Mouse (Mus musculus): Measurements from ENCODE around the gene Troap. TPM values are rescaled to one million over a fixed set of nuclear protein-coding genes. Genes with fewer than 3 reads are reported as not detected.
A peak's percentile ranks its signal among the peaks of the same experiment; 100 is the strongest.

Gene Troap
- polyA plus RNA-seq, 1 experiment from 2014 or later, result 53.1 TPM

DNA sequence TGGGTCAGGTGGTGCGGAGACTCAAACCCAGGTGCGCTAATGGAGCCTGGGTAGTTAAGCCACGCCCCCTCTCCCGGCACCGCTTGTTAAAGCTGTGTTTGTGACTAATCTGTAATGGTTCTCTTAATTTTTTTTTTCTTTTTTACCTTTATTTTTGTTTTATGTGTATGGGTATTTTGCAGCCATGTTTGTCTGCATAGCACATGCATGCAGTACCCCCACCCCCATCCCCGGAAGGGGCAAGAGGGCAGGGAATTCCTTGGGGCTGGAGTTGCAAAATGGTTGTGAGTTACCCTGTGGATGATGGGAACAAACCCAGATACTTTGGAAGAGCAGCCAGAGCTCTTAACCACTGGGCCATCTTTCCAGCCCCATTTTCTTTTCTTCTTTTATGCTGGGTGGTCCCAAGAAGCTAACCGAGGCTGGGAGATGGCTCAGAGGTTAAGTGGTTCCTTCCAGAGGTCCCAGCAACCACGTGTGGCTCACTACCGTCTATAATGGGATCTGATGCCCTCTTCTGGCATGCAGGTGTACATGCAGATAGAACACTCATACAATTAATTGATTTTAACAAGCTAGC is 39.1 kb downstream of the Troap start:
- H3K27ac ChIP-seq, result no peak overlapping the region
- H3K4me3 ChIP-seq, result peak overlapping the region; percentile 34
- H3K9me3 ChIP-seq, result no peaks in the 10 kb centered on the region
- 0 out of 2 replicates have a peak, but pooled peaks cover 6% of the 10 kb centered on the region for H3K27me3 ChIP-seq (ENCODE audit: poor library complexity, severe bottlenecking)
- DNase-seq (ENCODE audit: extremely low spot score, low spot score), result peak; percentile 42
- WGBS, result 10% methylated on average over 9 of the region's 9 CpGs
- peaks cover 9% of the 10 kb centered on the region; the same call in 1 of the 2 replicates for H3K4me1 ChIP-seq
- H3K36me3 ChIP-seq (replicated peaks), result no peaks in the 10 kb centered on the region

- Histone ChIP-seq H3K4me1 (peaks cover 9% of the 10 kb centered on the region; the same call in 1 of the 2 replicates), H3K27me3 (ENCODE audit: poor library complexity, severe bottlenecking) (0 out of 2 replicates have a peak, but pooled peaks cover 6% of the 10 kb centered on the region), H3K36me3 (replicated peaks) (no peaks in the 10 kb centered on the region), H3K9me3 (no peaks in the 10 kb centered on the region), H3K27ac (0 out of 2 replicates have a peak overlapping the region, but pooled peaks have one; percentile 11), H3K4me3 (no peak overlapping the region)
- no peak for DNase-seq (ENCODE audit: extremely low spot score, low spot score)
- WGBS, result 55% methylated on average over 14 of the region's 14 CpGs
Observed at GRCm38 (mm10) chr15:99114312-99115064, 40.1 kb downstream of the Troap start.

DNA sequence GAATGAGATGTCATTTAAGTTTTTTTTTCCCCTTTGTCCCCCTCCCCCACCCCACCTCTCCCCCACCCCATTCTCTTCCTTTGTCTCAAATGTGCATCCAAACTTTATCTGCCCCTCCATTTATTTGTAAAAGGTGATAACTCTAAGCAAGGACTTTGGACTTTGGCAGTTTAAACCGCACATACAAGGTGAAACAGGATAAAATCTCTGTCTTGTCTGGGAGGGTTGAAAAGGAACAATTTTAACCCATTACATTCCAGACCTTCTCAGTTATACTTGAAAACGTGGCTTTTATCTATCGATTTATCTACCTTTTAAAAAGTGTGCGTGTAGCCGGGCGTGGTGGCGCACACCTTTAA is 40.7 kb downstream of the Troap start:
- Histone ChIP-seq H3K27ac (0 out of 2 replicates have a peak overlapping the region, but pooled peaks have one; percentile 11), H3K36me3 (replicated peaks) (no peaks in the 10 kb centered on the region), H3K4me1 (peaks cover 9% of the 10 kb centered on the region; the same call in 1 of the 2 replicates), H3K9me3 (no peaks in the 10 kb centered on the region), H3K4me3 (no peak overlapping the region), H3K27me3 (ENCODE audit: poor library complexity, severe bottlenecking) (0 out of 2 replicates have a peak, but pooled peaks cover 10% of the 10 kb centered on the region)
- 88% methylated on average over 7 of the region's 7 CpGs for WGBS
- no peak for DNase-seq (ENCODE audit: extremely low spot score, low spot score)

GRCm38 (mm10) chr15:99116539-99116938 is 42.2 kb downstream of the Troap start:
- Histone ChIP-seq H3K4me1 (peaks cover 22% of the 10 kb centered on the region), H3K27ac (no peak overlapping the region), H3K36me3 (replicated peaks) (no peaks in the 10 kb centered on the region), H3K27me3 (ENCODE audit: poor library complexity, severe bottlenecking) (peaks cover 21% of the 10 kb centered on the region; the same call in 1 of the 2 replicates), H3K9me3 (no peaks in the 10 kb centered on the region), H3K4me3 (no peak overlapping the region)
- WGBS, result 60% methylated on average over 11 of the region's 11 CpGs
- no peak for DNase-seq (ENCODE audit: extremely low spot score, low spot score)

DNA sequence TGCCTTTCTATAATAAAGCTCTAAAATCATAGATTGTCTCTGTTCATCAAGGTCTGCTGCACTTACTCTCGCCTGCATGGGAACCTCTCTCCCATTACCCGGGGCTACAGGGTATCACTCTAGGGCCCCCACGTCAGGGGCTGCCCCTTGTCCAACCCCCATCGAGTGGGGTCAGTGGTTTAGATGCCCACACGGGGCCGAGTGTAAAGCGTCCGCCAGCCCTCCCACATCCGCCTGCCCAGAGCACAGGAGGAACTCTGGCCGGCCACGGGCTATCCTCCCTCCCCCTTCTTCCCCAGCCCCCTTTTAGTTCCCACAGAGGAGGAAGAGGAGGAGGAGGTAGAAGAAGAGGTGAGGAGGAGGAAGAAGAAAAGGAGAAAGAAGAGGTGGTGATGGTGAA is 46.4 kb downstream of the Troap start:
- Histone ChIP-seq H3K27me3 (ENCODE audit: poor library complexity, severe bottlenecking) (peaks cover 24% of the 10 kb centered on the region; the same call in 1 of the 2 replicates), H3K9me3 (no peaks in the 10 kb centered on the region), H3K4me3 (no peak overlapping the region), H3K36me3 (replicated peaks) (no peaks in the 10 kb centered on the region), H3K4me1 (peaks cover 18% of the 10 kb centered on the region), H3K27ac (peak overlapping the region; percentile 60)
- 19% methylated on average over 11 of the region's 11 CpGs for WGBS
- no peak for DNase-seq (ENCODE audit: extremely low spot score, low spot score)

DNA sequence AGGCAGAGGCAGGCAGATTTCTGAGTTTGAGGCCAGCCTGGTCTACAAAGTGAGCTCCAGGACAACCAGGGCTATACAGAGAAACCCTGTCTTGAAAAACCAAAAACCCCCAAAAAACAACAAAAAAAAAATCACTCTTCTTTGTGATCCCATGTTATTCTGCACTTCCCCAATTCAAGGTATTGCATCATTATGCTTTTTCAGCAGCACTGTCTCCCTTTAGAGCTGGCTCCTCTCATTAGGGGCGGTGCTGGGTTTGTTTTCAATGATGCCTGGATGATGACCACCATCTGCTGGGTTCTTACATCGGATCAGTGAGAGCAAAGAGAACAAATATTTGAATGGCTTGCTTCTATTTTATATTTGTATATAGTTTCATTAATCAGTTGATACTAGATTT is 48.3 kb downstream of the Troap start:
- Histone ChIP-seq H3K4me1 (peaks cover 23% of the 10 kb centered on the region), H3K27me3 (ENCODE audit: poor library complexity, severe bottlenecking) (peaks cover 24% of the 10 kb centered on the region; the same call in 1 of the 2 replicates), H3K4me3 (no peak overlapping the region), H3K9me3 (no peaks in the 10 kb centered on the region), H3K36me3 (replicated peaks) (no peaks in the 10 kb centered on the region), H3K27ac (no peak overlapping the region)
- 83% methylated on average over 2 of the region's 2 CpGs for WGBS
- no peak for DNase-seq (ENCODE audit: extremely low spot score, low spot score)

DNA sequence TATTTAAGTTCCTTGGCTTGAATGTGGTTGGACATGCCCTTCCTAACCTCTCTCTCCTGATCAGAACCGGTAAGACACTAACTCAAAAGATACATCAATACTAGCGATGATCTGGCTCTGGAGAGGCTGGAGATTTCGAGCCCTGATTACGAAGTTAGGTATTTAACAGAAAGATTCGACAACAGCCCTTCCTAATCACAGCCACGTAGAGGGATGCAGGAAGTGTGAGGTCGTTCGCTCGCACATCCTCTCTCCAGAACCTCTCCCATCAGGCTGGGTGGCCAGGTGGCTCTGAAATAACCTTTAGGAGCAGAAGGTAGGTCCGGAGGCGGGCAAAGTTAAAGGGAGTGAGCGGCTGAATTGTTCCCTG is 51.3 kb downstream of the Troap start, which contains the start of gene Spats2:
Gene Spats2, plus strand, starts transcription at position 206 of the 370 bp plus-strand sequence.
- WGBS, result 1% methylated on average over 12 of the region's 12 CpGs
- Histone ChIP-seq H3K27me3 (ENCODE audit: poor library complexity, severe bottlenecking) (peaks cover 17% of the 10 kb centered on the region; the same call in 1 of the 2 replicates), H3K4me1 (peaks cover 45% of the 10 kb centered on the region), H3K4me3 (peak within 1 kb of the TSS; percentile 86), H3K36me3 (replicated peaks) (peaks cover 15% of the 10 kb centered on the region; the same call in 1 of the 2 replicates), H3K27ac (peak within 1 kb of the TSS; percentile 98), H3K9me3 (no peaks in the 10 kb centered on the region)
- no peak for DNase-seq (ENCODE audit: extremely low spot score, low spot score)

DNA sequence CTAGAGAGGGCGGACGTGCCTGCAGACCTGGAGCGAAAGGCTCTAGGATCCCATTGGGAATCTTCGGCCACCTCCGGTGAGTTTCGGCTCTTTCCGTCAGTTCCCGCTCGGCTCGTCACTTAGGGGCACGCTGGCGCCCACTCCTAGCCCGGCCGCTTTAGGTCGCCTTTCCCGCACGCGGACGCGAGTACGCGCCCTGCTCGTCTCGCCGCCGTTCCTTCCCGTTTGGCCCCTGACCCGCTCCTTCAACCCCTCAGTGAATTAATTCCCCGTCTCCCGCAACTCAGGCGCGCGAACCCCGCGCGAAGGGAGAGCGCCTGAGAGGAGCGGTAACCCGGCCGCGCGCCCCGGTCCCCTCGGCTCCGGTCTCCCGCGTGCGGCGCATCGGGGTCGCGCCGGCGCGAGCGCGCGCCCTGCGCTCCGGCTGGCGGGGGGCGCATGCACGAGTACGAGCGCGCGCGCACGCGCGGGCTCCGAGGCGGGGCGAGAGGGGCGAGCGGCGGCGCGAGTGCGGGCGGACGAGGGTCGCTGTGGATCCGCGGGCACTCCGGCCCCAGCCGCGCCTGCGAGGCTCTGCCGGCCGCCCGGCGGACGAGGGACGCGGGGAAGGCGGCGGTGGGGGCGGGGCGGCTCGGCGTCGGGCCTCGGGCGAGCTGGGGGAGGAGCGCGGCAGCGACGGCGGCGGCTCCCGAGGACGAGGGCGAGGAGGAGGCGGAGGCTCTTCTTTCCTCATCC is 51.9 kb downstream of the Troap start:
- Histone ChIP-seq H3K4me3 (peak overlapping the region; percentile 86), H3K9me3 (no peaks in the 10 kb centered on the region), H3K4me1 (peaks cover 45% of the 10 kb centered on the region), H3K27me3 (ENCODE audit: poor library complexity, severe bottlenecking) (peaks cover 12% of the 10 kb centered on the region; the same call in 1 of the 2 replicates), H3K36me3 (replicated peaks) (peaks cover 15% of the 10 kb centered on the region; the same call in 1 of the 2 replicates), H3K27ac (peak overlapping the region; percentile 98)
- under 1% methylated on average over 114 of the region's 115 CpGs for WGBS
- peak; percentile 95 for DNase-seq (ENCODE audit: extremely low spot score, low spot score)

DNA sequence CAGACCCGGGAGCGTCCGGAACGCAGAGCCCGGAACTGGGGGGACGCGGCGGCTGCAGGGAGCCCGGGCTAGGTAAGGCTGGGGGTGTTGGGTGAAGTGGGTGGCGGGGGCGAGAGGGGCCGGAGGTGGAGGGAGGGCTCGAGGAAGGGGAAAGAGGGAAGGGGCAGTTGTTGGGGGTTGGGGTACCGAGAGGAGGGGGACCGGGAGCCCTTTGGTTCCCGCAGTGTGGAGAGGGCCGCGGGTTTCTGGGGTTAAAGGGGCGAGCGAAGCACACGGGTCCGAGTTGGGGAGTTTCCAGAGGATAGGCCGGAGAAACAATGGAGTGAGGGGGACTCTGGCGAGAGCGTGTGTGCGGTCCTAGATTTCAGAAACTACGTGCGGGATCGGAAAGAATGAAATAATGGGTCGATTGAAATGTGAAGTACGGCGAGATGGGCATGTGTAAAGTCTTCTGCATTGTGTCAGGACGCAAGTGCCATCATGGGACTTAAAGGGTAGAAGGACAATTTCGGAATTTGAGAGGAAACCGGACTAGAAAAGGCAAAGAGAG is 52.5 kb downstream of the Troap start:
- Histone ChIP-seq H3K27ac (peak overlapping the region; percentile 98), H3K9me3 (no peaks in the 10 kb centered on the region), H3K4me1 (peaks cover 47% of the 10 kb centered on the region), H3K27me3 (ENCODE audit: poor library complexity, severe bottlenecking) (peaks cover 8% of the 10 kb centered on the region; the same call in 1 of the 2 replicates), H3K36me3 (replicated peaks) (peaks cover 22% of the 10 kb centered on the region; the same call in 1 of the 2 replicates), H3K4me3 (peak overlapping the region; percentile 86)
- WGBS, result 1% methylated on average over 35 of the region's 35 CpGs
- no peak for DNase-seq (ENCODE audit: extremely low spot score, low spot score)

DNA sequence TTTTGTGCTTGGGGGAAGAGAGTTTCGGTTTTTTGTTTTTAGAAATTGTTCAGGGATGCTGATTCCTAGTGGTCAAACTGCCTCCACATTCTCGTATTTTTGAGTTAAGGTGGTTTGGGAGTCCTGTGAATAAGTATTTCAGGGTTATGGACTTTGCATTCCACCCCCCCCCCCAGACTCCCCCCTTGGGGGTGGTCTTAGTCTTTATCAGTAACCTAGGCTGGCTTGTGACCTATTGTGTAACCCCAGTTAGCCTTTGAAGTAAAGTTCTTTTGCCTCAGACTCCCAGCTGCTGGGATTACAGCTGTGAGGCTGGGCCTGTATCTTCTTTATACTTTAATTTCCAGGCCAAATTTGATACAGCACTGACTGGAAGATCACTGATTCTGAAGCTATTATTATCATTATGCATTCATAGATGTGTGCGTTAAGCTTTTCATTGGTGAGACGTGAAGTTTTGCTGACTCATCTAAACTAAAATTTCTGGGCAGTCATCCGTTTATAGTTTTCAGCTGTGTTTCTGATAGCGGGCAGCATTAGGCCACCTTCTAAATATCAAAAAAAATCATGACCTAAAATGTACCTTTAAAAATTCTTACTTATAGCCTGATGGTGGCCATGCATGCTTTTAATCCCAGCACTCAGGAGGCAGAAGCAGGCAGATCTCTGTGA is 53.6 kb downstream of the Troap start:
- H3K27me3 ChIP-seq (ENCODE audit: poor library complexity, severe bottlenecking), result peaks cover 8% of the 10 kb centered on the region; the same call in 1 of the 2 replicates
- H3K27ac ChIP-seq, result peak overlapping the region; percentile 98
- WGBS, result 71% methylated on average over 6 of the region's 6 CpGs
- peaks cover 47% of the 10 kb centered on the region for H3K4me1 ChIP-seq
- peaks cover 33% of the 10 kb centered on the region for H3K36me3 ChIP-seq (replicated peaks)
- no peaks in the 10 kb centered on the region for H3K9me3 ChIP-seq
- H3K4me3 ChIP-seq, result peak overlapping the region; percentile 86
- no peak for DNase-seq (ENCODE audit: extremely low spot score, low spot score)

- H3K4me1 ChIP-seq, result peaks cover 47% of the 10 kb centered on the region
- H3K27me3 ChIP-seq (ENCODE audit: poor library complexity, severe bottlenecking), result peaks cover 8% of the 10 kb centered on the region; the same call in 1 of the 2 replicates
- H3K9me3 ChIP-seq, result no peaks in the 10 kb centered on the region
- H3K36me3 ChIP-seq (replicated peaks), result peaks cover 47% of the 10 kb centered on the region
- H3K27ac ChIP-seq, result peak overlapping the region; percentile 77
- H3K4me3 ChIP-seq, result peak overlapping the region; percentile 8; the same call in 1 of the 2 replicates
- DNase-seq (ENCODE audit: extremely low spot score, low spot score), result no peak
- 41% methylated on average over 11 of the region's 11 CpGs for WGBS
Observed at GRCm38 (mm10) chr15:99129441-99129840, 55.1 kb downstream of the Troap start.
